Mouse (Mus musculus): ENCODE data around the gene Gm20518.

Gene Gm20518

DNA sequence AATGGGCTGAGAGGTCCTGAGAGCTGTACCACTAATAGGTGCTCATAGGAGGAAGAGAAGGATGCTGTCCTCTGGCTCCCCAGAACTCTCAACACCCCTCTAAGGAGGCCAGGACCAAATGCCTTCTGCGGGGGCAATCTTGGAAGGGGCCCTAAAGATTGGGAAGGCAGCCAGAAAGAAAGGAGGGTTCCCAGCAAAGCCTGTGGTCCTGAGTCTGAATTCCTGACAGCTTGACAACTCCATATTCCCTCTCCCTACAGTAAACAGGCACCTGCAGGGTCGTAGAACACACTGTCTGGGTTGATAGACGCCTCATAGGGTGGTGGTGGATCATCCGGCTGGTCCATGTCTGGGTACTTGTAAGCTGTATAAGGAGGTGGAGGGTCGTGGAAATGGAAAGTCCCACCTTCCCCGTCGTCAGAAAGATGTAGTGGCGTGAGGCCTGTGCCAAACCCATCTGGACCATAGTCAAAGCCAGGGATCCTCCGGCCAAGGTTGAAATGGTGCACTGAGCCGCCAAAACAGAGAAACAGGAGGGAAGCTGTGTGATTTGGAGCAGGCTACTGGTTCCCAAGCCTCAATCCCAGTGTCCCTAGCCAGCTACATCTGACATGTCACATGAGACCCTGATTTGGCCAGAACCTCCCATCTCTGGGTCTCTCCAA, 47.6 kb downstream of the Gm20518 start:
- DNase-seq (ENCODE audit: low spot score in 2 of 2), result no peak

DNA sequence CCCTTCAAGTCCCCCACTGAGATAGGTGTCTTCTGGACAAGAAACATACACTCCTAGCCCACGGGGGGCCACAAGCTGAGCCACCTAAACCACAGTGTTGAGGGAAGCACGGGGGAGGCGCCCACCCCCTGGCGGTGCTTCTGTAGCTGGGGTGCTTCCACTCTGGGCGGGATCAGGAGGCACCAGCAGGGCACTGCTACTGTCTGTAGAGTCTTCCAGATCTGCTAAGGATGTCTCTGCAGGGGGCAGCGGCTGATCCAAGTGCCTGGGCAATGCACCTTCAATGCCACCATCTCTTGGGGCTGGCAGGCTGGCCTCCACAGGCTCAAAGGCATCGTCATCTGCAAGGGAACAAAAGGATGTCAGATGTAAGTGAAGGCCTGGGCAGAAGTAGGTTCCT, 49.0 kb downstream of the Gm20518 start:
- no peak for DNase-seq (ENCODE audit: low spot score in 2 of 2)

DNA sequence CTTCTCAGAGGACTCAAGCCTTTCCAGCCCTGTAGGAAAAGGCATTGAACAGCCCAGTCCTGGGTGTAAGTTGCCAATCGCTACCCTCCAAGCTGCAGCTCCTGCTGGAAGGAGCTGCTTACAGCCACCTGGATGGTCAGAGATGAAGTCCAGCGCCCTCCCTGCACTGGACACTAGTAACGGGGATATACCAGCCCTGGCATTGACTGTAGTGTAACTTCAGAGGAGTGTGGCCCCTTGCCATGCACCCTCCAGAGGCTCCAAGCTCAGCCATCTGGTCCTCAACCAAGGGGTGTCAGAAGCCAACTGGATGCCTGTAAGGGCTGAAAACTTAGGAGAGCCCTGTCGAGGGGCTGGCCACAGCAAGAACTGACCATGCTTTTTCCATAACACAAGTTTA, 51.5 kb downstream of the Gm20518 start:
- DNase-seq (ENCODE audit: low spot score in 2 of 2), result no peak

DNA sequence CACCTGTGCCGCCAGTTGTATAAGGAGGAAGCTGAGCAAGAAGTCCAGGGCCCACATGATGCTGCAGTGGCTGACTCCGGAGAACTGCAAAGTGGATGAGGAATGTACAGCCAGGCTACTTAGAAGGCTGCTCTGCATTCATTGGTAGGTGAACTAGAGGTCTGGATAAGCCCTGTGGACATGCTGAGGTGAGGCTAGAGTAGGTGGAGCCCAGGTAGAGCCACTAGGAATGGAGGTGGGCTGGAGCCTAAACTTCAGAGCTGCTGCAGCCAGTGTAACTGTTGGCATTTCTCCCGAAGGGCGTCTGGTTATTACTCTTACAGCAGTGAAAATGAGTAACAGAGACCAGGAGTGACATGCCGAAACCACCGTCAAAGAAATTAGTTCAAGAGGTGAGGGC, 53.4 kb downstream of the Gm20518 start, which contains the start of gene Car15:
TSS of gene Car15 (minus strand) at position 314 of the 400 bp plus-strand sequence.
- DNase-seq (ENCODE audit: low spot score in 2 of 2), result no peak

DNA sequence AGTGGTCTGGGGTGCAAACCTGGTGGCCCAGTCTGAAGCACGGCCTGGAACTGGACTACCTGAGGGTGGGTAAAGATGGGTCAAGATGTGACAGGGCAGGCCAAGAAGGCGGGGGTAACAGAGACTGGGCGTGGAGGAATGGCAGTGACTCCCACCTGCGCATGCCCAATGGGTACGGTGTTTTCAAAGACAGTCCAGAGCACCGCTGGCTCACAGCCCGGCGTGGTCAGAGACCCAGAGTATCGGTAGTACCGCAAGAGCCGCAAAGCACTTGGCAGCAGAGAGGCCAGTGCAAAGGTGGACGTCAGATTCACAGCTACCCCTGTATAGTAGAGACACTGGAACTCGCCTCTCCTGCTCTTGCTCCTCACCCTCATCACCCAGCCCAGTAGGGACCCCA, 56.0 kb downstream of the Gm20518 start:
- DNase-seq (ENCODE audit: low spot score in 2 of 2), result no peak

DNA sequence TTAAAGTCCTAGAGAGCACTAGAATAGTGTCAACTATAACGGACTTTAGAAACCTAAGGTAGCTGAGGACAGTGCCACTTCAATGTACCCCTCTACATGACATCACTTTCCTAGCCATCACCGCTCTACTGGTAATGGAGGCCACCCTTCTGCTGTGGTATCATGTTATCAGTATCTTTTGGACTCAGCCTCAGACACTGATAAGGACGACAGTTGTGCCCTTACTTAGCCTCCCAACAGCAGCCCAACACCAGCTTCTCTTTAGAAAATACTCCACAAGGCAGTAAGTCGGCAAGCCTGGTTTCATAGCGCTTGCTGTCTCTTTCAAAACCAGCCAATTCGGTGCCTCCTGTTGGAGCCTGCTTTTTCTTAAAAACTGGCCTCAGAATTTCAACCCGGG, 56.9 kb downstream of the Gm20518 start:
- no peak for DNase-seq (ENCODE audit: low spot score in 2 of 2)

DNA sequence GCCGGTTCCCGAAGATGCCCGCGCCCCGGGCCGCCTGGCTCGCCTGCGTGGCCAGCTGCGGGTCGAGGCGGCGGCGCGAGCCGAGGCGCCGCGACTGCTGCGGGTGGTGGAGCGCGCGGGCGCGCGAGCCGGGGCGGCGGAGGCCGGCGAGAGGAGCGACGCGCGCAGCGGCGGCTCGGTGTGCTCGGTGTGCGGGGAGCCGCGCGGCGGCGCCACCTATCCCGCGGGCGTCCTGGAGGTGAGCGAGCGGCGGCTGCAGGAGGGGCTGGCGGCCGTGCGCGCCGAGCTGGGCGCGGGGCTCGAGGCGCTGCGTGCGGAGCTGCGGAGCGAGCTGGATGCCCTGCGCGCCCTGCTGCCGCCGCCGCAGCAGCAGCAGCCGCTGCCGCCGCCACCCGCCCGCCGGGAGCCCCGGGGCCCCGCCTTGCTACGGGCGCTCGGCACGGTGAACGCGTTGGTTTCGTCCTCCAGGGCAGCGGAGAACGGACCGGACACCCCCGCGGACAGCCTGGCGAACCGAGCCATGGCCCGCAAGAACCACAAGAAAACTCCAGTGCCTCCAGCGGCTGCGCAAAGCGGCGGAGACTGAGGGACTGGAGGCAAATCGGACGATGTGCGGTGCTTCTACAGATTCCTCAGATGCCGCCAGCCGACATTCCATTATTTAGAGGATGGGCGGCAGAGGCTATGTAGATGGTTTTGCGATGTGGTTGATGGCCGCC, 57.6 kb downstream of the Gm20518 start:
- DNase-seq (ENCODE audit: low spot score in 2 of 2), result peak in 1 of 2 experiments; percentile 46

DNA sequence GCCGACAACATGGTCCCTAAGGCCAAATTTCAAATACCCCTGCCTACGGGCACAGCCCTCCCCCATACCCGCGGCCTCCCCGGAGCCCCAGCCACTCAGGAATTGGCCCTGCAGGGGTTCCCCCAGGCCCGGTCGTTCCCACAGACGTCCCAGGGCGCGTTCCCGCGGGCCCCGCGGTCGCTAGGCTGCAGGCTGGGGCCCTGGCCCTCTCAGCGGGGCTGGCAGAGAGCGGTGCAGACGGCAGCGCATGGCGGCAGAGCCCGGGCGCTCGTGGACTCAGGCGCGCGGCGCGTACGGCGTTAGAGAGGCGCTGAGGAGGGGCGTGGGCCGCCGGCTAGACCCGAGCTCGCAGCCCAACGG, 58.2 kb downstream of the Gm20518 start:
- DNase-seq (ENCODE audit: low spot score in 2 of 2), result no peak

DNA sequence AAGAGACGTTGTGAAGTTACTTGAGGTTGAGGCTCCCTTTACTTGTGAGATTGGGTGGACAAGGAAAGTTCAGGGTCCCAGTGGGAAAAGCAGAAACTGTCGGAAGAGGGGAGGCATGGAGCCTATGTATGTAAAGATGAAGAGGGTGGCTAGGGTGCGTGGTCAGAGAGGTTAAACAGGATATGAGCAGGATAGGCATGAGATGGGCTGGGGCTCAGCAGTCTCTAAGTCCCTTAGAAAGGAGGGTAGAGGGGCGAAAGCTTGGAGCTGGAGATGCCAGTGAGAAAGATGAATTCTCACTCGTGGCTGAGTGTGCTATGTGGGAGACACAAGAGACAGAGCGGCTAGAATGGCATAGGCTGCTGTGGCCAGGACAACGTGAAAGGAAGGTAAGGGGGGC, 58.6 kb downstream of the Gm20518 start, which contains the start of gene B830017H08Rik:
TSS of gene B830017H08Rik (plus strand) at position 301 of the 400 bp plus-strand sequence.
- no peak for DNase-seq (ENCODE audit: low spot score in 2 of 2)

DNA sequence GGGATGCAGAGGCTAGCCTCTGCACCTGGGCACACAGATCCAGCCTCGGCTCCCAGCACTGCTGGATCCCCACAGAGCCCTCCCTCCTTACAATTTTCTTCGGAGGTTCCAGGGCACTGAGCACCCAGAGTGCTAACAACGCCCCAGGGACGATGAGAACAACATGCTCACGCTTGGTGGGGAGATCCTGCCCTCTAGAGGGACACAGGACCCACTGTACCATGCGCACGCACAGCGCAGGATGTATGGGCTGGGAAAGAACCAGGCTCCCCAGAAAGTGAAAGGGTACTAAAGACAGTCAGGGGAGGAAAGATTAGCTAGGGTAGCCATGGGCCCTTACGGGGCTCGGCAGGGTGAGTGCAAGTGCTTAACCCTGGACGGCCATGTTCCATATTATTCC, 59.7 kb downstream of the Gm20518 start:
- no peak for DNase-seq (ENCODE audit: low spot score in 2 of 2)

DNA sequence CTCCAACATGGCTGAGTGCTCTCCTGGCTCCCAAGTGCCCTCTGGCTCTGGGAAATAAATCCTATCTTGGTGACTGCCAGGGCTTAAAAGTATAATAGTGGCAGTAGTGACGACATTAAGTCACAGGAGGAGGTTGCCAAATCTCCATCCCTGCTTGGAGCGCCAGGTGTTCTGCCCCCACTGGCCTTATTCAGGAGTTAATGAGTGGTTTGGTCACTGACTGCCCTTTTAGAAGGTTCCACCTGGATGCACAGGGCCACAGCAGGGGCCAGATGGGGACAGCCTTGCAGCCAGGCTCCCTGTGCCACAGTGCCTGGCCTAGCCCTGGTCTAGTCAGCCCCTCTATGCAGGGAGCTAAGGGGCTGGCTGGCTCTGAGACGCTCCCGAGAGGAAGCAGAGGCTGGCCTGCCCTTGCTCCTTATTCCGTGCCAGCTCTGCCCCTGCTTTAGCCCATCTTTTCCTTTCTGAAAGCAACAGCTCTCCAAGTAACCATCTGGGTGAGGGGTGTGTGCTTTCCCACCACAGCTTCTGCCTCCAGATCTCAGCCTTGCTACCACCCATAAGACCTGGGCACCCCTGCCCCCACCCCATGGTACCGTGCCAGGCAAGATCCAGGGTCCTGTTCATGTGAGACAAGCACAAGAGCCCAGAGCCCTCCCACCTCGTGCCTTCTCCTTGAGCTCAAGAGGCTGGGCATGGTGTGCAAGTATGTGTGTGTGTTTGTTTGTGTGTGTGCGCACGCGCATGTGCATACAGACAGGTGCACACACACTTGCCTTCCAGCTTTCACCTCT, 60.9 kb downstream of the Gm20518 start:
- DNase-seq (ENCODE audit: low spot score in 2 of 2), result no peak

DNA sequence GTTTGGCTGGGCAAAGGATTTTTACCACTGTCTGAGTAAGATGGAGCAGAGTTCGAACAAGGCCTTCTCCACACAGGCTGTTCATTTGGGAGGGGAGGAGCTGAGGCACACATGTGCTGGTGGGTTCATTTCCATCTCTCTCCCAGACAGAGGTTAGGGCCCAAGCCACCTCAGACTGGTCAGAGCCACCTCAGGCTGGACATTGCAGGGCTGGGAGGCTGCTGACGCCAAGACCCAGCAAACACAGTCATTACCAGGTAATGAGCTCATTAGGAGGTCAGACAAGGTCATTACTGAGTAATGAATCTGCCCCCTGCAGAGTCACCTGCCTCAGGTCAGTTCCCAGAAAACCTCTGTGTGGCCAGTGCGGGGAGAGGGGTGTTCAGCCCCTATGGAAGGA, 62.6 kb downstream of the Gm20518 start:
- no peak for DNase-seq (ENCODE audit: low spot score in 2 of 2)

DNA sequence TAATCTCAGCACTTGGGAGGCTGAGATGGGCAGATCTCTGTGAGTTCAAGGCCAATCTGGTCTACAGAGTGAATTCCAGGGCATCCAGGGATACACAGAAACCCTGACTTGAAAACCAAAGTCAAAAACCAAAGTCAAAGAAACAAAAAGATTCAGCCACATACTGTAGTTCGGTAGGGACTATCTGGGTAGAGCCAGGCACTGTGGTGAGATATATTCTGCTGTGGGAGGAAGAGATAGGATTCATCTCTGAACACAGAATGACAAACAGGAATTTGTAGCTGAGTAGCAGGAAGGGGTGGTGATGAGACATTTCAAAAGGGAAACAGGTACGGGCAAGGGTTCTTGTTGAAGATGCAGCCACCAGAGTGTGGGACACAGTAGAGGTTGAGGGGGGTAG, 63.2 kb downstream of the Gm20518 start:
- DNase-seq (ENCODE audit: low spot score in 2 of 2), result no peak

DNA sequence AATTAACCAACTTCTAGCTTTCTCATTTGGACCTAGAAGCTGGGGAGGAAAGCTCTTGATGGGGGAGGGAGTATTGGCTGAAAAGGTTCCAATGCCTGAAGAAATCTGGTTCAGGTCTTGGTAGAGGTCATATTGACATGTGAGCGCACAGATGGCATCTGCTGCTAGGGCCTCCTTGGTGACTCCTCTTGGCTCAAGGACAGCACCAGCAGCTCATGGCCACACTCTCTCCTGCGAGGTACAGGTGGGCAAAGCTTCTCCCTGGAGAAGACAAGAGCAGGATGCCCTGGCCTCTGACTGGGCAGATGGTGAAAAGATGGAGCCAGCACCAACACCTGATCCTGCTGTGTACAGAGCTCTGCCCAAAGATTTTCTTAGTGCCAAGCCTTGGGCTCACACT, 65.0 kb downstream of the Gm20518 start:
- DNase-seq (ENCODE audit: low spot score in 2 of 2), result no peak

DNA sequence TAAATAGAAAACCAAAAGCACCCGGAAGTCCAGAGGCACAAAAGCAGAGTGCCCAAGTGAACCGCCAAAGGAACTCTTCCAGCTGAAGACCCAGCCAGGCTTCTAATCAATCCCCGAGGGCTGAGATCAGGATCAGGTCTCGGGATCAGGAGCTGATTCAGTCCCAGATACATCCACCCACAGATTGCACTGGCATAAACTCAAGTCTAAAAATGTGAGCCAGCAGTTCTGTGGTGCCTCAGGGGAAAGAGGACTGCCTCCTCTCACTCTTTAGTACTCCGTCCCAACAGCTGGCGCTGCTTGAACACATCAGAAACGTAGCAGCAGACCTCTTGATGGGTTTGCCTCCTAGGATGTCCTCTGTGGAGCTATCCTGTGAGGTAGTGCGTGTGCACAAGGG, 74.9 kb downstream of the Gm20518 start:
- DNase-seq (ENCODE audit: low spot score in 2 of 2), result no peak

DNA sequence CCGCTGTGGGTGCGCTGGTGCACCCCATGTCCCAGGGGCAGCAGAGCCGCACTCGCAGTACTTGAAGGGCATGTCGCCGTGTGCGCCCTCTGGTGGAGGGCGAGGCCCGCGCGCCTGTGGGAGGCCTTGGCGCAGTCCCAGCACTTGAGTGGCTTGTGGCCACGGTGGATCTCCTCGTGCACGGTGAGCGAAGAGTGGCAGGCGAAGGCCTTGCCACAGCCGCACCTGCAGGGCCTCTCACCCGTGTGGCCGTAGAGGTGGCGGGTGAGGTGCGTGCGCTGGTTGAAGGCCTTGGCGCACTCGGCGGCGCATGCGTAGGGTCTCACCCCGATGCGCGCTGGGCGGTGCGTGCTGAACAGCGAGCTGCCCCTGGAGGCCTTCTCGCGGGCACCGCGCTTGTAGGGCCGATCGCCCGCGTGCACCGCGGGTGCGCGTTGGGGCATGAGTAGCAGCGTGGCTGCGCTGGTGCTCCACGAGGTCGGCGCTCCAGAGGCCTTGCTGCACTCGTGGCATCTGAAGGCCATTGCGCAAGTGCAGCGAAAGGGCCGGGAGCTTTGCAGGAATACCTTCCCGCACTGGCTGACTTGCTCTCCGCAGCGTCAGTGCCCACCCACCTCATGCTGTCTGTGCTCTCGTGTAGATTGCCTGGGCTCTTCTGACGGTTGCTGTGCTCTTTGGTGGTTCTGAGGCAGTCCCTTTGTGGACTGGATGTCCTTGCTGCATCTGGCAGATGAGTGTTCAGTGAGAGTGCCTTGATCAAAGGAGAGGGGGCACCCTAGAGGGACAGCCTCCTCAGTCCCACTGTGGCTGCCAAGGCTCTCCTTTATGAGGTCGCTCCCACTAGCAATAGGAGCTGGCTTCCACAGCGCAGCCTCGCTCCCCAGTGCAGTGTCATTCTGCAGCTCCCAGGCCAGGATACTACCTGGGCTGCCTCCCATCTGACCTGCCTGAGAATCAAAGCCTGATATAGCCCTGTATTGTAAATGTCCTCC, 75.8 kb downstream of the Gm20518 start:
- peak in 1 of 2 experiments; percentile 48 for DNase-seq (ENCODE audit: low spot score in 2 of 2)

DNA sequence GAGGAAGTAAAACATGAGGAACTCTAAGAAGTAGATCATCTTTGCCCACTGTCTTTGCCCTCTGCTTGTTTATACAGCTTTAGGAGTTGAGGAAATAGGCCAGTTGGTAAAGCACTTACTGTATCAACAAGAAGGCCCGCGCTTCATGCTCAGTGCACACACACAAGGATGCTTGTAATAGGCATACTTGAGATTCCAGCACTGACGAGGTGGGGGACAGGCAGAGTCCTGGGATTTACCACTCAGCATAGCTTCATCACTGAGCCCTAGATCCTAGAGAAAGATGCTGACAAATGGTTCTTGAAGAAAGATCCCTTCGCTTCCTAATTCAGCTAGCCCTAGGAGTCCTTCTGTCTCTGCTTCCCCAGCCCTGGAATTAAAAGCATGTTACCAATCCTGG, 78.3 kb downstream of the Gm20518 start:
- DNase-seq (ENCODE audit: low spot score in 2 of 2), result no peak

DNA sequence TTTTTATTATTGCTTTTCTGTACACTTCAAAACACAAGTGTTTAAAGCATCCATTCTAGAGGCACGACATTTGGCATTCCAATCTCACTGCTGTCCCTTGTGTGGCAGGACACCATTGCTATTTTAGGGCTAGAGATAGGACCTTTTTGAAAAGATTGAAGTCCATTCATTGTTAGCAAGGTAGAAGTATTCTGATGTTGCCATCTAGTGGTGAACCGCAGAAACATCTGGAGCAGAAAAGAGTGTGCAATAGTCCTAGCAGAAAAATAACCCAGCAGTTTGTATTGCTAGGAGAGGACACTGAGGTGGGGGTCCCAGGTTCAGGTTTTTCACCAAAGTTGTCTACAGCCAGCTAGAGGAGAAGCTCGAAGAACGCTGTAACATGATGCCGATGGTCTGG, 79.4 kb downstream of the Gm20518 start:
- no peak for DNase-seq (ENCODE audit: low spot score in 2 of 2)

DNA sequence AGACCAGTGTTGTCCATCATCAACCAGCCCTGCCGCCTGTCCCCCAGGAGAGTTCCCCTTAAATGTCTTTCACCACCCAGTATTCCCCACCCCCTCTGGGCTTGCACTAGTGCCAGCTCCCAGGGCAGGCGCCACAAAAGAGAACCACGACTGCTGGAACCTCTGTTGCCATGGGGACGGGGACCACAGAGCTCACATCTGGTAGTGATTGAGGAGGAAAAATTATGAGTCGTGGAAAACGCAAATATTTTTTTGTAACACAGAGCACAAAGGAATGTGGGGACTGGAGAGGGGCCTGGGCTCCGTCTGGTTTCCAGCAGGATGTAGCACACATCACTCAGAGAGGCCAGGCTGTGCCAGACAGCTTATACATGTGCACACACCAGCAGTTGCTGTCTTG, 81.8 kb downstream of the Gm20518 start:
- DNase-seq (ENCODE audit: low spot score in 2 of 2), result no peak

DNA sequence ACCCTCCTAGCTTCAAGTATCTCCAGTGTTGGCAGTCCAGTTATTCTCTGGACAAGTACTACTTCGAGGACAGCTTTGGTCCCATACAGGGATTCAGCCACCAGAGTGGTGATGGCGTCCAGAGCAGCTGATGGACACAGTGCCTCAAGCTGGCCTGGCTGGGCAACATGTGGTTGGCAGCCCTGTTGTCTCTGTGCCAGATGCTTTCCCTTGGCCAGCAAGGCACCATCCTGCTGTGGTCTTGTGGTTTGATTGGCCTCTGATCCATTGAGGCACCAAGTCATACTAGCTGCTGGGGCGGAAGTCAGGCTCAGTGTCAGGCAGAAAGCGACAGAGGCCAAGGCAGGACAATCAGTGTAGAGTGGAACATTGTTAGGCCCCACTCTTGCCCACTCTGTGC, 82.3 kb downstream of the Gm20518 start:
- no peak for DNase-seq (ENCODE audit: low spot score in 2 of 2)

DNA sequence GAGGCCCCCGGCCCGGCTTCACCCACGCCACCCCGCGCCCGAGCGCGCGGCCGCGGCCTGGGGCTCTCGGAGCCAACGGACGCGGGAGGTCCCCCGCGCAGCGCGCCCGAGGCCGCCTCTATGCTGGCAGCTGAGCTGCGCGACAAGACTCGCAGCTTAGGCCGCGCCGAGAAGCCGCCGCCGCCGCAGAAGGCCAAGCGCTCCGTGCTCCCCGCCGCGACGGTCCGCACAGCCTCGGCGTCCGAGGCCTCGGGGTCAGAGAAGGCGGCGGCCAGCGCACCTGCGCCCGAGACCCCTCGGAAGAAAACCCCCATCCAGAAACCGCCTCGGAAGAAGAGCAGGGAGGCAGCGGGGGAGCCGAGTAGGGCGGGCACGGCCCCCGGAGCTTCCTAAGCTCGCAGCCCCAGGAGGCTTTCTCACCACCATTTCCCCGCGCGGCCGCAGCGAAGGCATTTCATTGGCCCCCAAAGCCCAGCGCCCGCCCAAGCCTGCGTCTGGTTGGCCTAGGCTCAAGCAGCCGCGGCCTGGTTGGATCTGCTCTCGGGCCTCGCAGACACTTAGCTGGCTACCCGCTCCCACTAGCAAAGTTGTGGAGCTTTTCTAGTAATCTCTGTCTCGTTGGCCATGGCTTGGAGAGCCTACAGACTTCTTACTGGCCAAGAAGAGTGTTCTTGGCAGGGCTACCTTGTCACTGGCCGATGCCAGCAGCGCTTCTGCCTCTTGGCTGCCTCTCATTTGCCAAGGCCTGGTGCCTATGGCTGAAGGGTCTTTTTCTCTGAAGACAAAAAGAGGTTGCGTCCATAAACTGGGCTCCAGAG, 84.1 kb downstream of the Gm20518 start:
- peak; percentile 69 to 73 for DNase-seq (ENCODE audit: low spot score in 2 of 2)
